Mouse (Mus musculus): ENCODE data around the gene Wipf1.
A peak's percentile ranks its signal among the peaks of the same experiment; 100 is the strongest.
"Not testable (repeated sequence)": the region's sequence is repeated elsewhere in the genome, so short reads cannot be mapped to it uniquely, and the experiment has no call there.

Wipf1 gene

GRCm38 (mm10) chr2:73529356-73530330 lies at the start of gene Wipf1:
Gene Wipf1, minus strand, starts transcription at chr2:73529734.
- DNase-seq (ENCODE audit: low spot score) = peak; percentile 80

GRCm38 (mm10) chr2:73579168-73579567 lies 49.6 kb upstream of the Wipf1 start:
- DNase-seq (ENCODE audit: low spot score) = no peak

DNA sequence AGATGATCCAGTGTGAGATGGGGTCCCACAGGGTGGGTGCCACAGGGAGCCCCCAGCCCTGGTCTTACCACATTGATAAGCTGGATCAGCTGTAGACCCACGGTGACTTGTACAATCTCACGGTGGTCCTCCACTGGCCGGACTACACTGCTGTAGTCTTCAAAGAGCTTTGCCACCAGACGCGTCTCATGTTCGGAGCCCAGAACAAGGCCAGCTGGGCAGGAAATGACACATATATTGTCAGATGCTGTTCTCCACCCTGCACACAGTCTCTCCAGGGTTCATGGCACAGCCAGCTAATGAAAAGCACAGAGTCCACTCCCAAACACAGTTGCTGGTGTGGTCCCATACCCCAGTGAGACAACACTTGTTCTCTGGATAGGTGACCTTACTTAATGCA lies 44.9 kb upstream of the Wipf1 start:
- DNase-seq (ENCODE audit: low spot score) = no peak

GRCm38 (mm10) chr2:73573556-73573955 lies 44.0 kb upstream of the Wipf1 start:
- DNase-seq (ENCODE audit: low spot score) = no peak

GRCm38 (mm10) chr2:73572539-73573372 lies 43.2 kb upstream of the Wipf1 start:
- peak; percentile 71 for DNase-seq (ENCODE audit: low spot score)

DNA sequence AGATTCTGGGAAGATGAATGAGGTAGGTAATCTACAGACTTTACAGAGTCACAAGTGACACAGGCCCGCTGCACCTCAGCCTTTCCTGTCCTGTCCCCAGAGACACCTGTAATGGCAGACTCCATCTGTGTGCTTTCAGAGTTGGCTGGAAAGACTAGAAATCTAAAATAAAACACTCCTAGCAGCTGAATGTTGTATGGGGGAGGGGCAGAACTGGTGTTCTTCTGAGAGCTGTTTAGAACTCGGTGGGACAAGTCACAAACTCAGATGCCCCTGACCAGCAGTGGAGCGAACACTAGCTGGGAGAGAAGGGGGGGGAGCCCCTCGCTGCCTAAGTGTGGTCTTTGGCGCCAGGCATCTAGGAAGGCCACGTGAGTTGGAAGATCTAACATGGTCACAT lies 42.4 kb upstream of the Wipf1 start:
- no peak for DNase-seq (ENCODE audit: low spot score)

DNA sequence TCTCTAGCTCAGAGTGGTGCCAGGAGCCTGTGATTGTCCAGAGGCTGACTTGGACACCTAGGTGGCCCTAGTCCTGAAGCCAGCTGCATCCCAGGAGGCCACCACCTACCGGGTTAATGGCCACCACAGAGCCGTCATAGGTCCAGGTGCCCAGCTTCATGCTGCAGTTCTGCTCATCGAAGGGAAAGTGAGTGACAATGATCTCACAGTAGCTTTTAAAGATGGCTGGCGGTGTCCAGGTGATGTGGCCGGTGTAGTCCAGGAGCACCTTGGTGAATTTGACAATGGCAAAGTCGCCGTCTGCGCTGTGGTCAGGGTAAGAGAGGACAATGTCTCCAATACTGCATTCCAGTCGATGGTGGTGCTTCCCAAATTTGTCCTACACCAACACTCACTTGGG lies 41.8 kb upstream of the Wipf1 start:
- no peak for DNase-seq (ENCODE audit: low spot score)

- peak; percentile 64 for DNase-seq (ENCODE audit: low spot score)
These were observed 37.6 kb upstream of the Wipf1 start for GRCm38 (mm10) chr2:73566989-73567605.

- DNase-seq (ENCODE audit: low spot score) = no peak
These were observed 36.6 kb upstream of the Wipf1 start for GRCm38 (mm10) chr2:73566162-73566561.

DNA sequence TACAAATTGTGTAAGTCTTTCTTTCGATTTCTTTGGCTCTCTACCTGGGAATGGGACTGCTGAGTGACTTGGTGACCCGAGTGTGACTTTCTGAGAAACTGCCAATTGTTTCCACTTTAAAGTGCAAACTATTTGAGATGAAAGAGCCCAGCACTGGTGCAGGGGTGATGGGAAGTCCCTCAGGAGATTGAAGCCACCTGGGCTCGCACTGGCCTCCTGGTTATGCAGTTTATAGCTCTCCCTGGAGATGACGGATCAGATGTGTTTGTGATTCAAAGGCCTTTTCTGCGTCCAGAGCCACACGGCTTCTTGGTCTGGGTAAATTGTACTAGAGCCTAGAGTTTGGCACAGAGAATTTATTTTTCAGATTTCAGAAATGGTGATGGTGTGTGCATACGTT lies 34.2 kb upstream of the Wipf1 start:
- DNase-seq (ENCODE audit: low spot score) = no peak

GRCm38 (mm10) chr2:73562656-73563055 lies 33.1 kb upstream of the Wipf1 start:
- DNase-seq (ENCODE audit: low spot score) = no peak

- no peak for DNase-seq (ENCODE audit: low spot score)
These were observed 32.1 kb upstream of the Wipf1 start for GRCm38 (mm10) chr2:73561665-73562063.

DNA sequence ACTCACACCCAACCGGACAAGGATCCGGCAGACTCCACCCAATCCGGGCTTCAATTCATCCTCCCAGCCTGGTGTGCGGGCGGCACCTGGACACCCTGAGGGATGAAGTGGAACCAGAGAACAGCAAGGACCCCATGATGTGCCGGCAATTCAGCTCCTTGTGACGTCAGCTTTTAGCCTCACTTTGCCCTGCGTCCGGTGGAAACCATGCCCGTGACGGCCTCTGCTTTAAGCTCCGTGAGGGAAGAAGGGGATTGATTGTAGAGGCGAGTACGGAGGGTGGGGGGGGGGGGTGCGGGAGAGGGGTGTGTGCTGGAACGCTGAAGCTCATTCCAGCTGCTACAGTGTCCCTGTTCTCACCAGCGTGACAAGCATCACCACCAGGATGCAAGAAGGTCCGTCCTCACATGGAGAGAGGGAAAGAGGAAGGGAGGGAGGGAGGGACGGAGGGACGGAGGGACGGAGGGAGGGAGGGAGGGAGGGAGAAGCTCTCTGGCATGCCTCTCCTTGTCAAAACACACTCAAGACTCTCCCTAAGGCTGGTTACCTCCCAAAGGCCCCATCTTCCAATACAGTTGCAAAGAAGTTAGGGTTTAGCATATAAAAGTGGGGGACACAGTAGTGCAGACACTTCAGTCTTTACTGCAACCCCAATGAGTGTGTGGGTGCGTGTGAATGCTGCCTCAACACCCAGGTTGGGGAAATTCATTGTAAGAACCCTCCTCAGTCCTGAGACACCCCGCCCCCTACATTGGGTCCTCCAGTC lies 31.5 kb upstream of the Wipf1 start:
- DNase-seq (ENCODE audit: low spot score) = no peak

DNA sequence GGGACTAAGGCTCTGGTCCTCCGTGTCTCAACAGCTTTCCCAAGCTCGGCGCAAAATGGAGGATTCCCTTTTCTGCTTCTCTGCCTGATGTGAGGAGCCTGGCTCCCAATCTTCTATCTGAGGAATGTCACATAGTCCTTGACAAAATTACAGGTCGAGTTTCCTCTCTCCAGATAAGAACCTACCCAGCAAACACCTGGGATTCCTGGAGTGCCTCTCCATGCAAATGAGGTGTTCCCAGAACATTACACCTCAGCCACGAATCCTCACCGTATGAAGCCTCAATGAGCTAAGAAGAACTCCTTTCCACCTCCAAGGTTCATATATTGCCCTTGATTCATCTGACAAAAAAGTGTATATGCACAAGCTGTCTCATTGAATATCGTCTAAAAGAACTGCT lies 30.9 kb upstream of the Wipf1 start:
- DNase-seq (ENCODE audit: low spot score) = no peak

DNA sequence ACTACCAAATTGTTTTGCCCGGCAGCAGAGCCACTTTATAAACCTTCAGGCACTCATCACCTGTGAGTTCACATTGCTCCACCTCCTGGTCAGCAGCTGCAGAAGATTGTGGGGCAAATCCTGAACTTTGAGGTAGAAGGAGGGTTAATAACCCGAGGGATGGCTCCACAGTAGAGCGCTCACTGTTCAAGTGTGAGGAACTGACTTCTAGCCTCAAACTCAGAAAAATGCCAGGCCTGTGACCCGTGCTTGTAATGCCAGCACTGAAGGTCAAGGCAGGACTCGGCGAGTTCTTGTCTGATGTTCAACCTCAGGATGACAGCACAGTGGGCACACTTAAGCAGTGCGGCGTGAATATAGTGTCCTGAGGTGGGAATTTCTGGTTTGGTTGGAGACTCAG lies 28.4 kb upstream of the Wipf1 start:
- no peak for DNase-seq (ENCODE audit: low spot score)

GRCm38 (mm10) chr2:73557061-73557460 lies 27.5 kb upstream of the Wipf1 start:
- DNase-seq (ENCODE audit: low spot score) = not testable (repeated sequence)

GRCm38 (mm10) chr2:73554389-73554788 lies 24.9 kb upstream of the Wipf1 start:
- DNase-seq (ENCODE audit: low spot score) = no peak

GRCm38 (mm10) chr2:73552926-73553325 lies 23.4 kb upstream of the Wipf1 start:
- DNase-seq (ENCODE audit: low spot score) = no peak

DNA sequence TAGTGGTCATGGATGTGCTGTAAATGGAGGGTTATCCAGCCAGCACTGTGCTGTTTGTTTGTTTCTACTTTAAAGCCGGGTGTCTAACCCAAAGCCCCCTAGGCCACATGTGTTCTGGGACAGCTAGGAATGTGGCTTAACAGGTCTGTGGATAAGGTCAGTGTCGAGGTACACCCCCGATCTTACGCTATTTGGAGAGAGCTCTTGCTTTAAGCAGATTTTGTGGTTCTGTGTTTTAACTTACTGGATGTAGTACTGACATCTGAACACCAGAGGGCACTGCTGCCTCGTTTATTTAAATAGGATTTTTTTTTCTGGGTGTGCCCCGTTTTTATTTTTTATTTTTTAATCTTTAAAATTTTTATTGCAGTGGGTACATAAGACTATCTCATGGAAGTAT lies 21.2 kb upstream of the Wipf1 start:
- peak; percentile 33 for DNase-seq (ENCODE audit: low spot score)

GRCm38 (mm10) chr2:73548542-73548941 lies 19.0 kb upstream of the Wipf1 start:
- DNase-seq (ENCODE audit: low spot score) = no peak

DNA sequence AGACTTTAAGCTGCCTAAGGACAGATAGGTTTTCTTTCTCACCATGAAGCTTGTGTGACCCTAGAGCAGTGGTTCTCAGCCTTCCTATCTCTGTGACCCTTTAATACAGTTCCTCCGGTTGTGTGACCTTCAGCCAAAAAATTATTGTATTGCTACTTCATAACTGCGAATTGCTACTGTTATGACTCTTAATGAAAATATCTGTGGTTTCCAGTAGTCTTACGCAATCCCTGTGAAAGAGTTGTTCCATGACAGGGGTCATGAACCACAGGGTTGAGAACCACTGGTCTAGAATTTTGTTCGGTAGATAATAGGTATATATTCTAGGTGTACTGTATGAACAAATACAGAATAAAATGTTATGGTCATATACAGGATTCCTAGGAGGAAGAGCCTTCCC lies 17.7 kb upstream of the Wipf1 start:
- DNase-seq (ENCODE audit: low spot score) = no peak

DNA sequence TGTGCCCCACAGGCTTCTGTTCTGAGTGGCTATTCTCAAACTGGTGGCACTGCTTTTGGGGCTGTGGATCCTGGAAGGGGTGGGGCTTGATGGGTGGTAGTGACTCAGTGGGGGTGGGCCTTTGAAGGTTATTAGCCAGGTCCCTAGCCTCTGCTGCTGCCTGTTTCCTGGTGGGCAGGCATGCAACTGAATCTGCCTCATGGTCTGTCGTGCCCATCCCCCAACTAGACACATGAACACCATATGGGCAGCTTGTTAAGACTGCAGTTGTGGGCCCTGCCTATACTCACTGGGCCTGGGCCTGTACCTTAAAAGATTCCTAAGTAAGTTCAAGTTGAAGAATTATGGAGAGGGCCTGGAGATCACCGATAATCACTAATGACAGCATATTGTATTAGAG lies 16.0 kb upstream of the Wipf1 start:
- DNase-seq (ENCODE audit: low spot score) = no peak

Measured in urinary bladder, postnatal 14 days (tissue).